Mouse (Mus musculus): ENCODE results near the gene Shroom3. TPM values are rescaled to one million over a fixed set of nuclear protein-coding genes. Genes with fewer than 3 reads are reported as not detected.

The Shroom3 gene
- total and polyA plus RNA-seq, 3 experiments, result 0.04 to 0.11 TPM; not detected in 1

DNA sequence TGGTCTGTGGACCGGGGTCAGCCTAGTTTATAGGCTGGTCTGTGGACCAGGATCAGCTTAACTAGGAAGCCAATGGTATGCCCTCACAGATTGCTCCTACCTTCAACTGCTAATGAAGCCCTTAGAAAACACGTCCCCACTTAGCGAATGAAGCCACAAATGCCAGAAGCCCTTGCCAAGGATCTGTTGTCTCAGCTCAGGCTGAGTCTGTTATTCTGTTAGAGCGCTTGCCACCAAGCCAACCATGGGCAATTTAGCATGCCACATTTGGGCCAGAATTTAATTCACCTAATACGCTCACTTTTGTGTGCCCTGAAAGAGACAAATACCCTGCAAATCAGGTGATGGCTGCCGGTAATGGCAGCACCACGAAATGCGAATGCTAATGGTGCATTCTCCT lies 20.4 kb downstream of the Shroom3 start:
- in situ Hi-C loops (cut with MboI; ENCODE audit: low pct_ligation_motif_present, low pct_unique_long_range_greater_than_20kb, low sequenced_read_pairs) (no loop called here), dilution Hi-C loops (cut with MboI; ENCODE audit: extremely low pct_ligation_motif_present, extremely low pct_unique_long_range_greater_than_20kb, low sequenced_read_pairs) (no loop called here)
- Histone ChIP-seq H3K4me2 (ENCODE audit: insufficient read depth, low read depth, poor library complexity, severe bottlenecking) (no peak overlapping the region), H3K79me2 (replicated peaks; ENCODE audit: control insufficient read depth, extremely low read depth, insufficient read depth, poor library complexity, severe bottlenecking) (no peaks in the 10 kb centered on the region), H3K27ac (ENCODE audit: insufficient read depth, low read depth) (no peak overlapping the region), H3K27me3 (replicated peaks) (no peaks in the 10 kb centered on the region), H3K4me1 (ENCODE audit: control insufficient read depth in 1 of 2, insufficient read depth in 2 of 2) (no peaks in the 10 kb centered on the region), H3K36me3 (replicated peaks in 1 of 2; ENCODE audit: control insufficient read depth in 1 of 2, insufficient read depth in 1 of 2, low read length in 1 of 2) (no peaks in the 10 kb centered on the region), H3K9ac (ENCODE audit: insufficient read depth, low read depth) (no peak overlapping the region), H3K4me3 (replicated peaks in 1 of 3; ENCODE audit: low read depth in 2 of 3, low read length in 2 of 3, poor library complexity in 1 of 3) (no peak overlapping the region), H3K9me3 (replicated peaks; ENCODE audit: low read length) (no peaks in the 10 kb centered on the region)
- DNase-seq (ENCODE audit: extremely low read depth), result no peak
- TF ChIP-seq ZMIZ1 (IDR thresholded peaks at IDR 0.05; ENCODE audit: low read depth, low read length), result no peak
- no peak for TF ChIP-seq IRF4 (IDR thresholded peaks at IDR 0.05; ENCODE audit: low read depth, low read length)
- TF ChIP-seq MEF2A (IDR thresholded peaks at IDR 0.05; ENCODE audit: borderline replicate concordance, low read depth, low read length), result no peak
- TF ChIP-seq JUND (conservative IDR thresholded peaks at IDR 0.05; ENCODE audit: low read depth, low read length), result no peak
- TF ChIP-seq MAX (IDR thresholded peaks at IDR 0.05; ENCODE audit: low read length), result no peak
- TF ChIP-seq RCOR1 (conservative IDR thresholded peaks at IDR 0.05; ENCODE audit: low read depth, low read length), result no peak
- no peak for TF ChIP-seq MXI1 (IDR thresholded peaks at IDR 0.05; ENCODE audit: low read depth, low read length)
- no peak for TF ChIP-seq USF2 (conservative IDR thresholded peaks at IDR 0.05; ENCODE audit: low read depth, low read length)

GRCm38 (mm10) chr5:92707921-92708491 lies 24.8 kb downstream of the Shroom3 start:
- no peak overlapping the region for H3K4me2 ChIP-seq (ENCODE audit: insufficient read depth, low read depth, poor library complexity, severe bottlenecking)
- no peak overlapping the region for H3K27ac ChIP-seq (ENCODE audit: insufficient read depth, low read depth)
- no peaks in the 10 kb centered on the region for H3K27me3 ChIP-seq (replicated peaks)
- no peaks in the 10 kb centered on the region for H3K79me2 ChIP-seq (replicated peaks; ENCODE audit: control insufficient read depth, extremely low read depth, insufficient read depth, poor library complexity, severe bottlenecking)
- no peak for TF ChIP-seq ZKSCAN1 (IDR thresholded peaks at IDR 0.05; ENCODE audit: borderline replicate concordance, low read depth, low read length)
- TF ChIP-seq USF2 (conservative IDR thresholded peaks at IDR 0.05; ENCODE audit: low read depth, low read length), result no peak
- TF ChIP-seq BHLHE40 (IDR thresholded peaks at IDR 0.05; ENCODE audit: low read depth, low read length), result no peak
- no peak for TF ChIP-seq NRF1 (IDR thresholded peaks at IDR 0.05; ENCODE audit: low read depth, low read length)
- no peak for TF ChIP-seq SIN3A (IDR thresholded peaks at IDR 0.05; ENCODE audit: low read length)
- TF ChIP-seq SMC3 (IDR thresholded peaks at IDR 0.05; ENCODE audit: low read depth, low read length), result no peak
- no peak for TF ChIP-seq USF1 (IDR thresholded peaks at IDR 0.05; ENCODE audit: low read depth, low read length)
- no peak for TF ChIP-seq ETS1 (conservative IDR thresholded peaks at IDR 0.05; ENCODE audit: low read depth, low read length)
- dilution Hi-C loops (cut with MboI; ENCODE audit: extremely low pct_ligation_motif_present, extremely low pct_unique_long_range_greater_than_20kb, low sequenced_read_pairs) (no loop called here), in situ Hi-C loops (cut with MboI; ENCODE audit: low pct_ligation_motif_present, low pct_unique_long_range_greater_than_20kb, low sequenced_read_pairs) (no loop called here)
- no peaks in the 10 kb centered on the region for H3K9me3 ChIP-seq (replicated peaks; ENCODE audit: low read length)
- H3K9ac ChIP-seq (ENCODE audit: insufficient read depth, low read depth), result no peak overlapping the region
- no peaks in the 10 kb centered on the region for H3K4me1 ChIP-seq (ENCODE audit: control insufficient read depth in 1 of 2, insufficient read depth in 2 of 2)
- no peak overlapping the region for H3K4me3 ChIP-seq (replicated peaks in 1 of 3; ENCODE audit: low read depth in 2 of 3, low read length in 2 of 3, poor library complexity in 1 of 3)
- no peaks in the 10 kb centered on the region for H3K36me3 ChIP-seq (replicated peaks in 1 of 2; ENCODE audit: control insufficient read depth in 1 of 2, insufficient read depth in 1 of 2, low read length in 1 of 2)
- no peak for DNase-seq (ENCODE audit: extremely low read depth)
